19 mouse cellular contexts compared by ENCODE assay signal in genomic region chr12:16927889-16928288, GRCm38 (mm10). TPM values are rescaled to one million over a fixed set of nuclear protein-coding genes. Genes with fewer than 3 reads are reported as not detected.
DNase-seq lines count a peak whose midpoint lies in the region; ATAC-seq lines count a peak whose summit lies in the region.
"Had no signal": no experiment of that assay in that cellular context is flagged by ENCODE, and none has a peak within 500 bp of the region (broad histone marks: within the 10 kb centered on the region; RNA-seq: fewer than 3 reads in every experiment).

No protein-coding gene starts in this region.

- ATAC-seq in frontal cortex, adult (ENCODE audit: low TSS enrichment) = peak; percentile 82
- ATAC-seq: activated CD4-positive, CD25-positive, alpha-beta regulatory T cell, adult 4 months; forebrain, embryonic 13.5 days; forebrain, embryonic 16.5 days; hindbrain, postnatal 0 days; inflammation-experienced regulatory T-cells, adult 6 months had no signal

- no peak for DNase-seq in frontal cortex, adult 2 months (ENCODE audit: extremely low spot score in 1 of 2, low spot score in 1 of 2)
- peak; percentile 12 for DNase-seq in layer of hippocampus, adult 11-12 months (ENCODE audit: low spot score)
- DNase-seq in layer of hippocampus, postnatal 10 days (ENCODE audit: low spot score in 2 of 2) = no peak
- peak; percentile 78 for DNase-seq in brain, adult 2 months (ENCODE audit: low read depth, low spot score)
- DNase-seq in lung, postnatal 10 days = no peak
- DNase-seq: adrenal gland, adult 8-10 months; adrenal gland, postnatal 25 days; cerebellum, adult 9-10 months; cerebellum, postnatal 14 days; gastrocnemius, postnatal 25 days; heart, adult 2 months; heart, postnatal 14 days; heart, postnatal 4 days had no signal

RNA-seq across cellular contexts. Expression of gene Rock2, which starts 33.2 kb away (rescaled TPM):
- polyA plus RNA-seq in frontal cortex, adult 2 months (2012; rRNA removed) = 39.7 and 42.3 TPM in 2 replicates
- 10 to 100 TPM; 79.1 to 79.4 TPM for total RNA-seq in layer of hippocampus, postnatal 10 days (2021)

Comparison
In these comparisons a context has a peak if more than half of its experiments do, and no peak if none do; other contexts are left out.
1. DNase-seq: peak in layer of hippocampus, adult 11-12 months (single experiment) and brain, adult 2 months (single experiment); none in frontal cortex, adult 2 months (0 of 2), layer of hippocampus, postnatal 10 days (0 of 2) and lung, postnatal 10 days (single experiment).